Mouse (Mus musculus) thymus, postnatal 10 days (tissue): Measurements from ENCODE around the gene Zfp420.
"Not testable (repeated sequence)": the region's sequence is repeated elsewhere in the genome, so short reads cannot be mapped to it uniquely, and the experiment has no call there.

Experiments used
- DNase-seq, 2 experiments: peaks; one replicate each; pipeline ENCODE4 v3.0.0; 2021; ENCODE audit warnings: low spot score in 2 of 2

Zfp420 gene

DNA sequence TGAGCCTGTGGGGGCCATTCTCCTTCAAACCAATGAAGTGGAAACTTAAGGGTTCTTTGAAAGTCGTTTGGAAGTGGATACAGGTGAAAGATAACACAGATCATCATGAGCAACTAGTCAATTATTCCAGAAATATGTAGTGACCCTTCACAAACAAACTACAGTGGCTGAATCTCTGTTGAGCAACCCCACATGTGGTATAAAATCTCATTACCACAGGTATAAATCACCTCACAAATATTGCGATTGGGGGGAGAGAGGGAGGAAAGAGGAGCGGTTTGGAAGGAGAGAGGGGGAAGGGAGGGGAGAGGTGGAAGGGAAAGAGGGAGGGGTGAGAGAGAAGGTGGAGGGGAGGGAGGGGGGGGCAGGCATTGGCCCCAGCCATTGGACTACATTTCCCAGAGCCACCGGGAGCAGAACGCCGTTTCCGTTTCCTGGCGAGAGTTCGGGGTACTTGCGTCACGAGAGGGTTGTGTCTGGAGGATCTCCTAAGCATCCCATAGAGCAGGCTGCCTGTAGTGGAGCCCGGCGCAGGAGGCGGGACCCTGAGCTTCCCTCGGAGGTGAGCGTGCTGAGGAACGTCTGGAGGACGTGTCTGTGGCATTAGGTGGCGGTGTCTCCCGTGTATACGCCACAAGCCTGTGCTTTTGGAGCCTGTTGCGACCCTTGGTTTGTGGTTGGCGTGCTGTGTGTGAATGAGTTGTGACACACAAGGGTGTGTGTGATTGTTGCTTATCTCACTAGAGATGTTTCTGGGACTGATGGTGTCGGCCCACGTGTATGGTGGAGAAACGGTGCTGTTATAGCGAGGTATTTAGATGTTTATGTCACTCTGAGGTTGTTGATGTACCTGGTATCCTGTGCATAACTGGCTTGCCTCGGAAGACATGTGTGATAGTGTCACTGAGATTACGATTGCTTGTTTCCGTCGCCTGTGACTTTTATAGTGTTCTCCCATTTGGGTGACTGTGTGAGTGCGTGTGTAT lies at the start of gene Zfp420:
Zfp420 (plus strand) TSS at position 448 of the 986 bp plus-strand sequence.
- DNase-seq = peak; percentile 83 to 84

DNA sequence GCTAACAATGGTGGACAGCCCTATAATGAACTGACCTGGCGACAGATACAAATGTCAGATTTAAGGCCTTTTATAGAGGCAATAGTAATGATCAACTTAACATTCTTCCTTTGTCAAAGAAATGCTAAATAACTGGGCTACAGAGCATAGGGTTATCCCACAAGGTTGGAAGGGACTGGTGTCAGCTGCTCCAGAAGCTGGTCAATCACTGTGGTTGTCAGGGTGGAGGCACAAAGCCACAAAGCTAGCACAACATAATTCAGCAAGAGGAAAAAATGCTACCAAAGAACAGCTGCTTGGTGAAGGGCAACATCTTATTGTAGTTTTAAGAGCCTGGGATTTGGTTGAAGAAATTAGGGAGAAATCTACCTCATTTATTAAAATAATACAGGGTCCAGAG lies 47.5 kb upstream of the Zfp420 start:
- DNase-seq = no peak

DNA sequence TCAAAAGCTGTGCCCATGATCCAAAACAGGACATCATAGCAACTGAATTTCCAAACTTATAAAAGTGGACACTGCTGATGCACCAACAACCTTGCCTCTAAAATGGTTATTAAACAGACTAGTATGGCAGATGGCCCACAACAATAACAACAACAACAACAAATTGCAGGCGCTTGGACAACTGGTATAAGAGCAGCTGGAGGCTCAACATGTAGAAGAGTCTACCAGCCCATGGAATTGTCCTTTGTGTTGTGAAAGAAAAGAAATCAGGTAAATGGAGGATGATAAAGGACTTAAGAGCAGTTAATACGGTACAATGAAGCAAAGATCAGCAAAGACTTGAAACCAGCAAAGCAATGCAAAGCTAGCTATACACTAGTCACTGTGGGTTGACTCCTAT lies 45.4 kb upstream of the Zfp420 start:
- no peak for DNase-seq

DNA sequence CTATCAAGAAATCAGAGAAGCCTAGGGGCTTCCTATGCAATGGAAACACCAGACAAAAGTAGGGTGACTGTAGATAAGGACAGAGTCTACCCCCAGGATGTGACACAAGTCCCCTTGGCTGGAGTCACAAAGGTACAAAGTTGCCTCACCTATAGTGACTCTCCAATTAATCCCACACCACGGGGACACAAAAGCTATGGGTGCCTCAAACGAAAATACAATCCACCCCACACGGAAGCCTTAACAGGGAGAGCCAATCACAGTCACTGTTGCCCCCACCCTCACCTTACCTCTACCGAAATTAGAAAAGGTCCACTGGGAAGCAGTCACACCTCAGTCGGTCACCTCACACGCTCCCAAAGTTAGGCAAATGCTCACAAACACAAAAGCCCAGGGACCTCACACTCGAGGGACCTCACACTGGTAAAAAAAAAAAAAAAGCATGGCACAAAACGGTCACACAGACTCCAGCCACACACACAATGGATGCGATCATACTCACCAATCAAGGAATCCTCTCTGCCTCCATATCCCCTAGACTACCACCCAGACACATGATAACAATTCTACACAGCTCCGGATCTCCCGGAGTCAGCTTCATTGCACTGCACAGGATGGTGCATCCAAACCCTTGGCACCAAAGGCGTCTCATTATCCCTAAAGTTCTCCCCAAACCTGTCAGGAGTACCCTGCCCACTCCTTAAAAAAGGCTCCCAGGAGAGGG lies 44.6 kb upstream of the Zfp420 start:
- DNase-seq = peak in 1 of 2 experiments; percentile 6

DNA sequence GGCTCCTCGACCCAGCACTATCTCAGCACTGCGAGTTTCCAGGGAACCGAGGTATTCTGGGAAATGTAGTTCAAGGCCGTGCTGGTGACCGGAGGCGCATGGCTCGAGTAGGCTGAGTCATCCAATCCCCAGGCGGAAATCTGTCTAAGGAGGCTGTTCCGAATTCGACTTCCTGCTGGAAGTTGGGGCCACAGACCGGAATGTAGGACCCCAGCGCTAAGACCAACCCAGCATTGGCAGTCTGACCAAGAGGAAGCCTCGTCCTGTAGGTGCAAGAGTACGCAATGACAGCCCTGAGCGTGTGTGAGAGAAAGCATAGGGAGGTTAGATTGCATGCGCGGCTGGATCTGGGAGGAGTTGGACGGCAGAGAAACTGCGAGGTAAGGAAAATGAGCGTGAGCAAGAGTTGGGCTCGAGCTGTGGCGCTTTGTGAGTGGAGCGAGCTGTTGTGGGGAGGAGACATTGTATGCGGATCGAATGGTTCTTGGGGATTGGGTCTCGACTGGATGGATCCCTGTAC lies 43.8 kb upstream of the Zfp420 start, which contains the start of gene Zfp790:
Zfp790 (plus strand) TSS at position 205 of the 520 bp plus-strand sequence.
- peak; percentile 75 to 79 for DNase-seq

DNA sequence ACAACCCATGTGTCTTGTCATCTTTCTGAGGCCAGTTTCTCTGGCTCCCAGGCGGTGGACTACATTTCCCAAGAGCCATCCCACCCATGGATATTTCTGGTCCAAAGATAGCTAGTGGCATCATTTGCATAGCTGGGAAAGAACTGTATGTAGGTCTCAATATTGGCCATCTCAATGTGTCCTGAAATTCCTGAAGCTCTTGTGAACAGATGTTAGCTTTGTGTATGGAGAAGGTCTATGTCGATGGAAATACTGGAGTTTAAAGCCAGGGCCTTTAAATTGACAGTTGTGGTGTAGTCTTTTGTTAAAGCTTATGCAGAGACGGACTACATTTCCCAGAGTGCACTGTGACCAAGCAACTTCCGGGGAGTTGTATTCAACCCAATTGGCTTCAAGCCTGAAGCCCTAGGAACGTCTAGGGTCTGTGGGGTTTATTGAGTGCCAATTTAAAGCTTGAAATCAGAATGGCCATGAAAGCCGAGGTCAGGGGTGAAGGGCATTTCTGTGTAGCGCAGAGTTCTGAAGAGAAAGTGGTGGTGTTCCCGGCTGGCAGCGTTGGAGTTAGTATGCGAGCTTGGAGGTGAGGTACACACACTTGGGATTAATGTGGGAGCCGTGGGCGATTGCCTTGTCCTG lies 41.0 kb upstream of the Zfp420 start:
- DNase-seq = peak; percentile 55 to 71

DNA sequence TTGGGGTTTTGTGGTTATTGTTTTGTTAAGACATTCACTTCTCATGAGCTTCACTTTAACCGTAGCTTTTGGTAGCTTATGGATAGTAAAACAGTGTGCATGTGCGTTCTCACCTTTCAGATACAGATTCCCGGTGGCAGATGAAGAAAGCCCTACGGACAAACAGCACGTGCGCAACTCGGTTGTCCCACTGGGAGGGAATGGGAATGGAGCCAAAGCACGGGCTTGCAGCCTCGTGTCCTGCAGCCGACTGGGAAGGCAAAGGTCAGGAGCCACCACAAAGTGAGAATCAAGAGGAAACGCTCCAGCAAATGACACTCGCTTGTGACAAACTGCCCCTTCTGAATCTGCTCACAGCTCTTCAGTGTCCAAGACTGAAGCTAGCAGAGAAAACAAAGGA lies 31.8 kb upstream of the Zfp420 start:
- no peak for DNase-seq

DNA sequence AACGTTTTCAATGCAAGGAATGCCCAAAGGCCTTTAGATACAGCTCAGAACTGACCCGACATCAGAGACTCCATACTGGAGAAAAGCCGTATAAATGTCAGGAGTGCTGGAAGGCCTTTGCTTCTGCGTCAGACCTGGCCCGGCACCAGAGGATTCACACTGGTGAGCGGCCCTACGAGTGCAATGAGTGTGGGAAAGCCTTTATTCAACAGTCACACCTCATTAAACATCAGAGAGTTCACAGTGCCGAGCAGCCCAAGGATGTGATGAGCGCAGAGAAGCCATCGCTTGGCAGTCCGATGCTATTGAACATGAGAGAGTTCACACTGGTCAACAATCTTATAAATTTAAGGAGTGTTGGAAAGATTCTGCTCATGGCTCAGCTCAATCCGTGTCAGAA lies 30.0 kb upstream of the Zfp420 start:
- no peak for DNase-seq

DNA sequence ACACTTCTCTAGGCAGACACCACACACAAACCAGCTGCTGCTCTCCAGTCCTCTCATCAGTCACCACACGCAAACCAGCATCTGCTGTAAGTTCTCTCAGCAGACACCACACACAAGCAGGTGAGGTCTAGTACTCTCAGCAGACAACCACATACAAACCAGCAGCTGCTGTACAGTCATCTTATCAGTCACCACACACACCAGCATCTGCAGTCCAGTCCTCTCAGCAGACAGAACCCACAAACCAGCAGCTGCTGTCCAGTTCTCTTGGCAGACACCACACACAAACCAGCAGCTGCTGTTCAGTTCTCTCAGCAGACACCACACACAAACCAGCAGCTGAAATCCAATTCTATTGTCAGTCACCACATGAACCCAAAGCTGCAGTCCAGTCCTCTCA lies 23.0 kb upstream of the Zfp420 start:
- no peak for DNase-seq

DNA sequence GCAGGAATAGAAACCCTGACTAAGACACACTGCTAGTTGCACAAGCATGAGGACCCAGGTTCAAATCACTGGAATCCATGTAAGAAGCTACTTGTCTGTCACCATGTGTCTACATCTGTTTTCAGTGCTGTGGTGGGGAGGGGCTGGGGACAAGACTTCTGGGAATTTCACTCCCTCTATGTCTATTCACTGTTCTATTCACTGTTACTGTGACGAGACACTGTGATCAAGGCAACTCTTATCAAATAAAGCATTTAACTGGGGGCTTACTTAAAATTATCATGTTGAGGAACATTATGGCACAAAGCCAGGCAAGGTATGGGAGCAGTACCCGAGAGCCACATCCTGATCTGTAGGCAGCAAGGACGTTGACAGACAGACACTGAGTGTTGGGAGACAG lies 20.5 kb upstream of the Zfp420 start:
- DNase-seq = no peak

DNA sequence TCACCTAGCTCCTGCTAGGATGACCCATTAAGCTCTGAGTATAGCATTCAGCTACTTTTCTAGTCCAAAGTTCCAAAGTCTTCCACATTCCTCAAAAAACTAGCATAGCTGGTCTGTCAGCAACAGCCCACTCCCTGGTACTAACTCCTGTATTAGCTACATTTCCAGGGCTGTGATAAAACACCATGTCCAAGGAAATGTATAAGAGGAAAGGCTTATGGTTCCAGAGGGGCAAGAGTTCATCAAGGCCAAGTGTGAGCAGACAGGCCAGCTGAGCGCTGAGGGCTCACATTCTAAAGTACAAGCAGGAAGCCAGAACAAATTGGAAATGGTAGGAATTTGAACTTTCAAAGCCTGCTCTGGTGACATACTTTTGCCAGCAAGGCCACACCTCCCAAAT lies 17.7 kb upstream of the Zfp420 start:
- no peak for DNase-seq

DNA sequence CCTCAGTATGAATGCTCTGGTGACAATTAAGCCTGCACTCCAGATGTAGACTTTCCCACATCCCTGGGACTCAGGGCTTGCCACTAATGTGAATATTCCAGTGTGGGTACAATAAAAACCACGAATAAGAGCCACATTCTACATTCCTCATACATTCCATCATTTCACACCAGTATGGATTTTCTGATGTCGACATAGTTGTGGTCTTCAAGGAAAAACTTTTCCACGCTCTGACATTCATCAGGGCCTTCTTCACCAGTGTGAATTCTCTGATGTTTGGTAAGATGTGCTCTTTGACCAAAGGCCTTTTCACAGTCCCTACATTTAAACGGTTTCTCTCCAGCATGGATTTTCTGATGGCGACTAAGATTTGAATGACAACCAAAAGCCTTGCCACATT lies 15.2 kb upstream of the Zfp420 start:
- no peak for DNase-seq

DNA sequence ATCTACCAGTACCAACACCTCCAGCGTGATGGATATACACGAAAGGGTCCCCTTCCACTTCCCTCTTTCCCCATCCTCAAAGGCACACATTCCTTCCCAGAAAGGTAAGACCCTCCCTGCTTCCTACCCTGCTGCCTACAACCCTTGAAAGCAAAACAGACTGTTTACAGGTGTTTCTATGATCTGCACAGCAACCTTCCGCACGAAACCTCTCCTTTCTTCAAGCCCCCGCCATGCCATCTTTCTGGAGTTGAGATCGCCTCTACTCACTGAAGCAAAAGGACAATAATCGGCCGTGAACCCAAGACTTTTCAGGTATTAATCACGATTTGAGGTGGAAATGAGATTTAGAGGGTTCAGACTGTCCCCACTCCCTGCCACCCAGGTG lies 7.0 kb upstream of the Zfp420 start:
- no peak for DNase-seq

DNA sequence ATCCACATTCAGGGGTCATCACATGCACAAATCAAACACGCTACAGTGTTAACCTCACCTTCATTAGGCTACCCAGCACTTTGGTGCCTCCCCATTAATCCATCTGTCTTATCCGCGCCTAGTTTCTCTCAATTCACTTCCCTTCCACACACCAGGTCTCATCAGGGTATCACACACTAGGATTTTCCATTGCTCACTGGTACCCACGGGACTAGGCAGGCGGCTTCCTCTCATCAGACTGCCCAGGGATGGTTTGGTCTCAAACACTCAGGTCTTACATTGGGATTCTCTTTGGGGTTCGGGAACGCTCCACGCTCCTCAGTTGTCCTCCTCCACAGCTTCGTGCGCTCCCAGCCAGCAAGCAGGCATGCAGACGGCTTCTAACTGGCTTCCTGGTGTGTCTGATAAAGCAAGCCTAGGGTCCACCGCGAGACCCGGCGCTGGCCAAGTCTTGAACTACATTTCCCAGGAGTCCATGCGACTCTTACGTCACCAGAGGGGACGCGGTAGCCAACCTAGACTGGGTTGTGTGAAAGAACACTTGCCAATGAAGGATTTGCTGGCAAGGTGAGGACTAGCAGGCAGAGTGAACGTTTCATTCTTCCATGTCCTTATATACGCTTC lies 6.4 kb upstream of the Zfp420 start, which contains the start of gene Zfp940:
Zfp940 (minus strand) TSS at position 451 of the 624 bp plus-strand sequence.
- DNase-seq = peak; percentile 79 to 85

DNA sequence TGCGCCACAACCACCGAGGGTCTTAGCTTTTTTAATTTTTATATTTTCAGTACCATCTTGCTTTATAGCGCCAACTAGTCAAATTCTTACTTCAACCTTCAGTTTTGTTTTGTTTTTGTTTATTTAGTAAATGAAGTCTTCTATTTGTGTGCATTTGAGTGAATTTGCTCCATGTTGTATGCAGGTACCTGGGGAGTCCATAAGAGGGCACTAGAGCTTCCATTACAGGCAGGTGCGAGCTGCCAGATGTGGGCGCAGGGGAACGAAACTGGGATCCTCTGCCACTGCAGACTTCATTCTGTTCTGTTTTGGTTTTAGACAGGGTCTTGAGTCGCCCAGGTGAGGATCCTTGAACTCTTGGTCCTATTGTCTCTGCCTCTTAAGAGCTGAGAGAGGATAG lies 1.9 kb downstream of the Zfp420 start:
- no peak for DNase-seq

DNA sequence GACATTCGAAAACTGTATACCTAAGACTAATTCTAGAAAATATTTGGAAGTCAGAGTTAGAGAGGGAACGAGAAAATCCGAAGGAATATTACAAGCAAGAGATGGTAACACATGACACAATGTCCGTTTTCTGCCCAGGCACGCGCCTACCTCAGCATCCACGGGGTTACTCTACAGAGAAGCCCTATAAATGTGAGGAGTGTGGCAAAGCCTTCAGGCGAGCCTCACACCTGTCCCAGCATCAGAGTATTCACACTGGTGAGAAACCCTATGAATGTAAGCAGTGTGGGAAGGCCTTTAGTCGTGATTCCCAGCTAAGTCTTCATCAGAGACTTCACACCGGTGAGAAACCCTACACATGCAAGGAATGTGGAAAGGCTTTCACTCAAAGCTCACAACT lies 14.5 kb downstream of the Zfp420 start:
- DNase-seq = no peak

DNA sequence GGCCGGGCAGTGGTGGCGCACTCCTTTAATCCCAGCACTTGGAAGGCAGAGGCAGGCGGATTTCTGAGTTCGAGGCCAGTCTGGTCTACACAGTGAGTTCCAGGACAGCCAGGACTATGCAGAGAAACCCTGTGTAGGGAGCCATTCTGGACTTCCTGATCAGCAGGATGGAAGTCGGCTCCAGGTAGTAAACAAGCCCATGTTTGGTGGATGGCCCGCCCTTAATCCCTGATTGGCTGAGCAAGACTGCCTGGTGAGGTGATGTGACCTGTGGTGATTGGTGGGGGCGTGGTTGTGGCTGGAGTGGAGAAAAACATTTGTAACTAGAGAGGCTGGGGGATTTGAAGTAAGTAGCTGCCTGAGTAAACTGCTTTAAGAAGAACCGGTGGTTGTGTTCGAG lies 17.8 kb downstream of the Zfp420 start:
- DNase-seq = not testable (repeated sequence)

DNA sequence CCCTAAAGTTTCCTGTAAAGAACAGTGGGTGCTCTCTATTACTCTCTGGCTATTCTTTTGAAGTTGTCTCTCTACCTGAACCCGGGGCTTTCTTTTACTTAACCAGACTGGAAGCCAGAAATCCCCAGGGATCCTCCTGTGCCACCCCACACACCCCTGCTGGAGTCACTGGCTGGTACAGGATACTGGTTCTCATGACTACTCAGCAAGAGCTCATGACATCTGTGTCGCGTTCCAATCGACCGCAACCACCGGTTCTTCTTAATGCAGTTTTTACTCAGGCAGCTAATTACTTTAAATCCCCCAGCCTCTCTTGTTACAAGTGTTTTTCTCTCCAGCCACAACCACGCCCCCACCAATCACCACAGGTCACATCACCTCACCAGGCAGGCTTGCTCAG lies 20.3 kb downstream of the Zfp420 start:
- no peak for DNase-seq

DNA sequence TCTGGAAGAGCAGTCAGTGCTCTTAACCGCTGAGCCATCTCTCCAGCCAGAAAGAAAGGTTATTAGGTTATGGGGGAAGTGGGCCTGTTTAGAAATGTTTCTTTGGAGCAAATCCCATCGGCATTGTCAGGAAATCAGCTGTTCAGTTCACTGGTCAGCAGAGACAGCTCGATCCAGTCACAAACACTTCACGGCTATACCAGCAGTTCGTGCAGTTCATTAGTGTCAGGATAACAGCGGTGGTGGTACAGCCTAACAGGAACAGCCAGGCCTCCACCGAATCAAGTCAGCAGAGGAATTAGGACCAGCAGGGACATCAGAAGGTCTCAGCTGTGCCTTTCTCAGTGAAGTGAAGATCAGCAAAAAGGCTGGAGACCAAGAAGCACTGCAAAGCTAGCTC lies 21.1 kb downstream of the Zfp420 start:
- no peak for DNase-seq

DNA sequence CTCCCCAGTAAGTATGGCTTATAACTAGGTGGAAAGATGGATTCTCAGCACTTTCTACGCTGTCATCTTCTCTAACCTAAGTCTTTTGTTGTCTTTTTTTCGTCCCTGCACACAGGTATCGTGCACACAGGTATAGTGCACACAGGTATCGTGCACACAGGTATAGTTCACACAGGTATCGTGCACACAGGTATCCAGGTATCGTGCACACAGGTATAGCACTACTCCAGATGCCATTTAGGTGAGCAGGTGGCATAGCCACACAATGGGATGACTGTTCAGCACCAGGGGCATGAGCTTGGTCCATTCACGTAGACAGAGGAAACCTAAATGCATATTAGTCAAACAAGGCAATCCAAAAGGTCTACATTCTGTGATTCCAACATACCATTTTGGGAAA lies 30.7 kb downstream of the Zfp420 start:
- DNase-seq = no peak

DNA sequence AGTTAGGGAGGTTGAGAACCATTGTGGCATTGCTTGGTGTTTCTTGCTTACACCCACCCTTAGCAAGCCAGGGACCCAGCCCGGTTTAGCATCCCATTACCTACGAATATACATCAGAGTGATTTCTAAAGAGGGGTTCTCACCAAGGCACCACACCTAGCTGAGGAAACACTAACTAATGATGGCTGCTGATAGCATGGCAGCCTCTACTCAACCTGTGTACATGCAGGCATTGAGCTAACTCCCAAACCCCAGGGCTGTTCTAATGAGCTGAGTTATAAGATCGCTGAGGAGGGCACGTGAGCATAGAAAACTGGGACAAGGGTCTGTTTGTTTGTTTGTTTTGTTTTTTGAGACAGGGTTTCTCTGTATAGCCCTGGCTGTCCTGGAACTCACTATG lies 33.0 kb downstream of the Zfp420 start:
- no peak for DNase-seq

DNA sequence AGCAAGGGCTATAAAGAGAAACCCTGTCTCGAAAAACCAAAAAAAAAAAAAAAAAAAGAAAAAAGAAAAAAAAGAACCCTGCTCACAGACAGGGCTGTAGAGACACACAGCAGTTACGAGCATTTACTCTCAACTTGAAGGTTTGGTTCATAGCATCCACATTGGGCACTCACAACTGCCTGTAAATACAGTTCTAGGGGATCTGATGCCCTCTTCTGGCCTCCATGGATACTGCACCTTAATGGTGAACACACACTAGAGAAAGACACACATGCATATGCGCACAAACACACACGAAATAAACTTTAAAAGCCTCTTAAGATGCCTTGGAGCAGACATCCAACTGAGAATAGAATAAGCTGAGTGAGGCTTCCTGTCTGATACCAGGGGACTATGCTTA lies 38.6 kb downstream of the Zfp420 start:
- no peak for DNase-seq
